Mouse (Mus musculus) brown adipose tissue, adult 24 weeks (tissue): Measurements from ENCODE around the gene Mup4. TPM values are rescaled to one million over a fixed set of nuclear protein-coding genes. Genes with fewer than 3 reads are reported as not detected.
"Not testable (repeated sequence)": the region's sequence is repeated elsewhere in the genome, so short reads cannot be mapped to it uniquely, and the experiment has no call there.

ENCODE experiments used
- H3K27ac ChIP-seq: fragments of 200-500 bp; replicated peaks from 2 replicates; pipeline ENCODE4 v1.5.1; 2012; ENCODE audit warnings: low read depth, mild to moderate bottlenecking, low read length
- H3K4me1 ChIP-seq: fragments of 200-500 bp; 2 replicates; pipeline ENCODE4 v1.6.1; 2012; ENCODE audit warnings: low read length, mixed read lengths; ENCODE audit not compliant: control insufficient read depth, insufficient read depth, insufficient read length
- H3K4me3 ChIP-seq: fragments of 200-500 bp; 2 replicates; pipeline ENCODE4 v1.5.1; 2012; ENCODE audit warnings: low read depth, mild to moderate bottlenecking, low read length, moderate library complexity; ENCODE audit not compliant: insufficient read depth
- polyA plus RNA-seq: library from polyadenylated mRNA; stranded (reverse); fragments of >200 nt; gene quantifications from 2 replicates; pipeline ENCODE4 v1.2.4, GENCODE M21; 2012; ENCODE audit not compliant: missing spikeins, insufficient read depth, insufficient read length

Mup4 gene
- not detected in 2 replicates for polyA plus RNA-seq

- Histone ChIP-seq H3K4me1 (no peaks in the 10 kb centered on the region), H3K27ac (no peak within 1 kb of the TSS), H3K4me3 (no peak within 1 kb of the TSS)
Observed at GRCm38 (mm10) chr4:59960610-59961009, at the start of gene Mup4. Gene Mup4, minus strand, starts transcription at chr4:59960710.

- not testable (repeated sequence) for H3K4me3 ChIP-seq, H3K27ac ChIP-seq
Observed at GRCm38 (mm10) chr4:59997894-59998293, 37.4 kb upstream of the Mup4 start.

GRCm38 (mm10) chr4:59963405-59964344 is 3.2 kb upstream of the Mup4 start, which contains the start of gene Mup6:
Gene Mup6, plus strand, starts transcription at chr4:59964294.
- no peak within 1 kb of the TSS for H3K4me3 ChIP-seq
- no peaks in the 10 kb centered on the region for H3K4me1 ChIP-seq
- no peak within 1 kb of the TSS for H3K27ac ChIP-seq

More at GRCm38 (mm10) chr4:59997894-59998293, 37.4 kb upstream of the Mup4 start:
- not testable (repeated sequence) for H3K4me1 ChIP-seq

- H3K27ac ChIP-seq, result no peak overlapping the region
- no peak overlapping the region for H3K4me3 ChIP-seq
- H3K4me1 ChIP-seq, result no peaks in the 10 kb centered on the region
Observed at GRCm38 (mm10) chr4:59937543-59937942, 23.0 kb downstream of the Mup4 start.

- Histone ChIP-seq H3K4me1 (no peaks in the 10 kb centered on the region), H3K4me3 (no peak overlapping the region), H3K27ac (no peak overlapping the region)
Observed at GRCm38 (mm10) chr4:59932505-59933281, 27.8 kb downstream of the Mup4 start.

- Histone ChIP-seq H3K4me1 (no peaks in the 10 kb centered on the region), H3K4me3 (no peak overlapping the region), H3K27ac (no peak overlapping the region)
Observed at GRCm38 (mm10) chr4:59928347-59928746, 32.2 kb downstream of the Mup4 start.

- Histone ChIP-seq H3K27ac (no peak overlapping the region), H3K4me1 (no peaks in the 10 kb centered on the region)
Observed at GRCm38 (mm10) chr4:59927666-59928065, 32.8 kb downstream of the Mup4 start.

GRCm38 (mm10) chr4:59925082-59925481 is 35.4 kb downstream of the Mup4 start:
- H3K4me3 ChIP-seq, result no peak overlapping the region
- no peaks in the 10 kb centered on the region for H3K4me1 ChIP-seq
- no peak overlapping the region for H3K27ac ChIP-seq

More at GRCm38 (mm10) chr4:59927666-59928065, 32.8 kb downstream of the Mup4 start:
- H3K4me3 ChIP-seq, result no peak overlapping the region

GRCm38 (mm10) chr4:59917966-59918365 is 42.5 kb downstream of the Mup4 start:
- Histone ChIP-seq H3K27ac (no peak overlapping the region), H3K4me1 (no peaks in the 10 kb centered on the region), H3K4me3 (no peak overlapping the region)

GRCm38 (mm10) chr4:59914608-59915403 is 45.7 kb downstream of the Mup4 start, which contains the start of gene Slc46a2:
Gene Slc46a2, minus strand, starts transcription at chr4:59915056.
- Histone ChIP-seq H3K4me3 (no peak within 1 kb of the TSS), H3K4me1 (no peaks in the 10 kb centered on the region)

GRCm38 (mm10) chr4:59908785-59909184 is 51.7 kb downstream of the Mup4 start:
- Histone ChIP-seq H3K27ac (no peak overlapping the region), H3K4me1 (peaks cover 9% of the 10 kb centered on the region; the same call in 1 of the 2 replicates), H3K4me3 (no peak overlapping the region)

More at GRCm38 (mm10) chr4:59914608-59915403, 45.7 kb downstream of the Mup4 start, which contains the start of gene Slc46a2:
- H3K27ac ChIP-seq, result no peak within 1 kb of the TSS

- H3K27ac ChIP-seq, result no peak overlapping the region
- no peak overlapping the region for H3K4me3 ChIP-seq
- H3K4me1 ChIP-seq, result peaks cover 9% of the 10 kb centered on the region; the same call in 1 of the 2 replicates
Observed at GRCm38 (mm10) chr4:59907657-59908230, 52.8 kb downstream of the Mup4 start.

- no peak overlapping the region for H3K27ac ChIP-seq
- peaks cover 9% of the 10 kb centered on the region; the same call in 1 of the 2 replicates for H3K4me1 ChIP-seq
- no peak overlapping the region for H3K4me3 ChIP-seq
Observed at GRCm38 (mm10) chr4:59907092-59907491, 53.4 kb downstream of the Mup4 start.
